Mouse (Mus musculus) kidney, adult 9 months (tissue): ENCODE data around the gene Ifi207.
"Not testable (repeated sequence)": the region's sequence is repeated elsewhere in the genome, so short reads cannot be mapped to it uniquely, and the experiment has no call there.

ENCODE experiments used
- DNase-seq: peaks from one replicate; pipeline ENCODE4 v3.0.0; 2022

The Ifi207 gene

GRCm38 (mm10) chr1:173741656-173742055, at the start of gene Ifi207:
TSS of gene Ifi207 (minus strand) at chr1:173741747.
- peak; percentile 19 for DNase-seq

DNA sequence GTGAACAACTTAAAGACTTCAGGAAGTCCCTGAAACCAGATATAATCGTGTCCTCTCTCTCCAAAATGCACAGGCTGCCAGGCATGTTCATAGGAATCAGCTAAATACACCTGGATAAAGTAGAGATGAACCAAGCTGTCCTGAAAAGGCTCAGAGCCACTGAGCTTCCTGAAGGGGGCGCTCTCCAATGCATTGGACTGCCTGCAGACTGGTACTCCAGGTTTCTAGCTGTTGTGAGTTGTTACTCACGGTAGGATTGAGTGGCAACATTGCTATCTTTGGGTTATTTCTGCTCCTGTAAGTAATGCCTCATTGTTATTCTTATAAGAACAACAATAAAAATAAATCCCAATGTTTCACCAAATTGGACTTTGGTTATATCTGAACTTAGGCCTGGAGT, 31.9 kb upstream of the Ifi207 start:
- not testable (repeated sequence) for DNase-seq

DNA sequence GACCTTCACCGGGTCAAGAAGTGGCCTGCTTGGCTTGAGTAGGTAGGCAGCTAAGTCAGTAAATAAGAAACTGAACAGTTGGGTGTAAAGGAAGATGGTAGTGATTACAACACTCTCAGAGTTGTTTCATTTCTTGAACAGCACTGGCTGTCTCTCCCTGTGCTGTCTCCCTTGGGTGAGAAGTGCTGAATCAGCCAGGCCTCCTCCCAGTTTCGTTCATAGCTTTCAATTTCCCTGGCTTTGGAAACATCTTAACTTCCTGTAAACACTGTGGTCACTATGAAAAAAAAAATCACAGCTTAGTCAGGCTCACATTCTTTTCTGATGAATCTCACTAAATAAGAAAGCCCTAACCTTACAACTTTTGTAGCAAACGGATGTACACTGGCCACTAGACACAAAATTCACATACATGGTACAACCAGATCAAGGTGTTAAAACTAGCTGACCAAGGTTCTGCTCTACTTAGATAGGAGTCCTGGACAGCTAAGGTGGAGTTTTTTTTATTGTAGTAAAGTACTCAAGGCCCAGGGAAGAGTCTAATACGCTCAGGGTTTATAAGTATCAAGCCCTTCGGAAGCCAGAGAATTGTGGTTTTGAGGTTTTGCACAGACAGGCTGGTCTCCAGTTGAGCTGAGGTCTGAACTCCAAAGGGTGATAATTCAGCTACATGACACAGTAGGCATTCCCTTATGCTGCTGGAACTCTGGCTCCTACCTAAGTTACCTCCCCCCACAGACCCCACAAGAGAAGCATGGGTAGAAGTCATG, 25.5 kb upstream of the Ifi207 start, which contains the start of gene Ifi204:
Gene Ifi204 (minus strand): TSS at position 96 of the 770 bp plus-strand sequence.
- peak; percentile 66 for DNase-seq

DNA sequence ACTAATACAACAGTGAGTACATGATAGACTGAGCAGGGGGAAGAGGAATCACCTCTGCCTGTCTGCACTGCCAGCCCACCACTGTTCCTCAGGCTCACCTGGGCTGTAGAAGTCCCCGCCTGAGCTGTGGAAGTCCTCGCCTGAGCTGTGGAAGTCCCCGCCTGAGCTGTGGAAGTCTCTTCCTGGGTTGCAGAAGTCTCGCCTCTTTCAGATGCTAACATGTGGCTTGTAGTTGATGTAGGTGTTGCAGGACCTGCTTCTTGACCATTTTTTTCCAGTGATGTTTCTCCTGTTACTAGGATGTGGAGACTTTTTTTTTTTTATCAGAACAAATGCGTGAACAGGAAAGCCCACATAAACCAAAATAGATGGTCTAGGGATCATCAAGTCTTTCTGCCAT, 18.5 kb upstream of the Ifi207 start:
- not testable (repeated sequence) for DNase-seq

GRCm38 (mm10) chr1:173742262-173742661, 715 bp upstream of the Ifi207 start:
- peak; percentile 18 for DNase-seq

DNA sequence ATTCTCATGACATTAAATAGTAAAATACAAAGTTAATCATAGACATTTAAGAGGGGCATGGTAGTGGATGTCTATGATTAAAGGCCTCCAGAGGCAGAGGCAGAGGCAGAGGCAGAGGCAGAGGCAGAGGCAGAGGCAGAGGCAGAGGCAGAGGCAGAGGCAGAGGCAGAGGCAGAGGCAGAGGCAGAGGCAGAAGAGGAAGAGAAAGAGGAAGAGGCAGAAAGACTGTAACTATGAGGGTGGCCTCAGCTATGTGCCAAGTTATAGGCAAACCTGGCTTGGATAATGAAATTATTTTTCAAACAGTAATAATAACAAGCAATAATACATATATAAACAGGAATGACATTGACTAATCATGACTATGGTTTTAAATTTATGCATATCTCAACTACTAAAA, 1.0 kb downstream of the Ifi207 start:
- no peak for DNase-seq

GRCm38 (mm10) chr1:173736986-173737385, 4.6 kb downstream of the Ifi207 start:
- DNase-seq = no peak

DNA sequence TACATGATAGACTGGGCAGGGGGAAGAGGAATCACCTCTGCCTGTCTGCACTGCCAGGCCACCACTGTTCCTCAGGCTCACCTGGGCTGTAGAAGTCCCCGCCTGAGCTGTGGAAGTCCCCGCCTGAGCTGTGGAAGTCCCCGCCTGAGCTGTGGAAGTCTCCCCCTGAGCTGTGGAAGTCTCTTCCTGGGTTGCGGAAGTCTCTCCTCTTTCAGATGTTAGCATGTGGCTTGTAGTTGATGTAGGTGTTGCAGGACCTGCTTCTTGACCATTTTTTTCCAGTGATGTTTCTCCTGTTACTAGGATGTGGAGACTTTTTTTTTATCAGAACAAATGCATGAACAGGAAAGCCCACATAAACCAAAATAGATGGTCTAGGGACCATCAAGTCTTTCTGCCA, 6.5 kb downstream of the Ifi207 start:
- not testable (repeated sequence) for DNase-seq

DNA sequence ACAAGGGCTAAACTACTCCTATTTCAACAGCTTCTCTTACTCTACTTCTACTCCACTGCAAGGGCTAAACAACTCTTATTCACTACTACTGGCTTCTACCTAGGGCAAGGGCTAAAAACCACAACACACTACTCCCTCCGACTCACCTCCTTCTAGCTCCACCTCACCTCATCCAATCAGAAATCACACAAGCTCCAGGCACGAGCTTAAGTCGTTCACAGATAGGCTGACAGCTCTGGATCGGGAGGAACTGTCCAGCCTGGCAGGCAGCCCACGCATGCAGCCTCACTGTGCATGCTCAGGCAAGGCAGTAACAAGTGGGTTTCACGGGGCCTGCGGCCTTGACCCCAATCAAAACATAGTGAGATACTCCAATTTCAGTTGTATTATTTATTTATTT, 8.3 kb downstream of the Ifi207 start:
- DNase-seq = no peak

- no peak for DNase-seq
Measured at GRCm38 (mm10) chr1:173694270-173694669, 47.3 kb downstream of the Ifi207 start.

DNA sequence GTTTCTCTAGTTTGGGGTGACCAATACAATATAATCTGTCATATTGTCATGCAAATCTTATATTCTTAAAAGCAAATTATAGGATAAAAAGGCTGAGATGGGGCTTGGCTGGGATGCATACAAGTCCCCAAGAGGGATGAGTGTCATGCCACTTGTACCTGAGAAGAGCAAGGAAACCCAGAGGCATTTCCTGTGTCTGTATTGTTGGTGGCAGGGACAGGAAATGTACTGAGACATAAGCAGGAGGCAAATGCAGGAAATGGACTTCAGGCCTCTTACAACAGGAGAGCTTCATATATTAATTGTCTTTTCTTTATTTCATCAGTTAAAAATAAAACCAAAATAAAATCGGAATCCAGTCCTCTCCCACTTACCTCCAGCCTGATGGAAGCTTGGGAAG, 62.9 kb downstream of the Ifi207 start:
- DNase-seq = not testable (repeated sequence)

GRCm38 (mm10) chr1:173673458-173674097, 68.0 kb downstream of the Ifi207 start, which contains the start of gene Ifi208:
TSS of gene Ifi208 (plus strand) at chr1:173673675.
- DNase-seq = peak; percentile 9
